Mouse (Mus musculus): Measurements from ENCODE around the gene Hmga1. TPM values are rescaled to one million over a fixed set of nuclear protein-coding genes. Genes with fewer than 3 reads are reported as not detected.

The Hmga1 gene
- total and polyA plus RNA-seq, 3 experiments, result 43.8 to 88.7 (median 83.7) TPM

DNA sequence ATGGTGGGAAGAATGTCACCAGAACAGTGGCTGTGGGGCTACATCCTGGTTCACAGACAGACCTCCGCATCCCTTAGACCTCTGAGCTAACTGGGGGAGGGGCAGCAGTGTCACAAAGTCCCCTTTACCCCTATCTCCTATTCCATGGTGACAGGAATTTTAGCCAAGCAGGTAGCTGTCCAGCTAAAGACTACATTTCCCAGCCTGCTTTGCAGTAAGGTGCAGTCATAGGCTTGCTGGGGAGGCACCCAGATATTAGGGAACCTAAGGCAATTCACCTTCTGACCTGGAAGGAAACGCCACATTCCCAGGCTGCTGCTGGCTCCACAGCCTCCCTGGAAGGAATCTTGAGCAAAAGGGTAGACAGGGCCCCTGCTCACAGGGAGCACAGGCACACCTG lies 15.0 kb upstream of the Hmga1 start:
- Histone ChIP-seq H3K27me3 (replicated peaks) (peaks cover 18% of the 10 kb centered on the region), H3K9me3 (replicated peaks; ENCODE audit: low read length) (no peaks in the 10 kb centered on the region), H3K4me2 (ENCODE audit: insufficient read depth, low read depth, poor library complexity, severe bottlenecking) (no peak overlapping the region), H3K4me1 (ENCODE audit: control insufficient read depth in 1 of 2, insufficient read depth in 2 of 2) (peaks cover 0 to 5% of the 10 kb centered on the region in 2 experiments; a peak in 2 of 4 replicates), H3K4me3 (replicated peaks in 1 of 3; ENCODE audit: low read depth in 2 of 3, low read length in 2 of 3, poor library complexity in 1 of 3) (no peak overlapping the region), H3K27ac (ENCODE audit: insufficient read depth, low read depth) (no peak overlapping the region), H3K79me2 (replicated peaks; ENCODE audit: control insufficient read depth, extremely low read depth, insufficient read depth, poor library complexity, severe bottlenecking) (no peaks in the 10 kb centered on the region), H3K36me3 (replicated peaks in 1 of 2; ENCODE audit: control insufficient read depth in 1 of 2, insufficient read depth in 1 of 2, low read length in 1 of 2) (no peaks in the 10 kb centered on the region), H3K9ac (ENCODE audit: insufficient read depth, low read depth) (no peak overlapping the region)
- TF ChIP-seq HCFC1 (IDR thresholded peaks at IDR 0.05; ENCODE audit: low read depth, low read length) (peak; percentile 73), PAX5 (IDR thresholded peaks at IDR 0.05; ENCODE audit: low read length) (no peak), BHLHE40 (IDR thresholded peaks at IDR 0.05; ENCODE audit: low read depth, low read length) (no peak), CTCF (conservative IDR thresholded peaks at IDR 0.05 in 1 of 2, IDR thresholded peaks at IDR 0.05 in 1 of 2; ENCODE audit: low read depth in 2 of 2, low read length in 2 of 2) (no peak)
- dilution Hi-C loops (cut with MboI; ENCODE audit: extremely low pct_ligation_motif_present, extremely low pct_unique_long_range_greater_than_20kb, low sequenced_read_pairs) (no loop called here), in situ Hi-C loops (cut with MboI; ENCODE audit: low pct_ligation_motif_present, low pct_unique_long_range_greater_than_20kb, low sequenced_read_pairs) (loop anchor here (10.0 kb wide), 1 partner anchor 534 kb away; no protein-coding TSS in a partner anchor)
- DNase-seq (ENCODE audit: extremely low read depth), result no peak

DNA sequence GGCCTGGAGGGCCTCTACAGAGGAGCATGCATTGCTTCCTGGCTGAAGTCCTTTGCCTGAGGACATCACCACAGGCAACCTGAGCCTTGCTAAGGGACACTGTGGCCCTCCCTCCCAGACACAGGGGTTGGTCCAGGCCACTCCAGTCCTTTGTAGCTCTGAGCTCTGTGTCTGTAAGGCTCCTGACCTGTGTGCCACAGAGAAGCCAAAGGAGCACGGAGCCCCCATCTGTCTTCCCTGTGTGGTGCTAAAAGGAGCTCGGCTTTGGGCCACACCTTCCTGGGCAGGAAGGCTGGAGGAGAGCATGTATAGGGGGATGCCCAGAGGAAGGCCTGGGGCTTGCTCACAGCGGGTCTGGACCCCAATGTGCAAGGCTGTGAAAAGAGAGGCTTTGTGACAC lies 14.3 kb upstream of the Hmga1 start:
- no peak for DNase-seq (ENCODE audit: extremely low read depth)
- Histone ChIP-seq H3K4me1 (ENCODE audit: control insufficient read depth in 1 of 2, insufficient read depth in 2 of 2) (peaks cover 0 to 12% of the 10 kb centered on the region in 2 experiments; a peak in 3 of 4 replicates), H3K36me3 (replicated peaks in 1 of 2; ENCODE audit: control insufficient read depth in 1 of 2, insufficient read depth in 1 of 2, low read length in 1 of 2) (no peaks in the 10 kb centered on the region), H3K9me3 (replicated peaks; ENCODE audit: low read length) (no peaks in the 10 kb centered on the region), H3K9ac (ENCODE audit: insufficient read depth, low read depth) (no peak overlapping the region), H3K27ac (ENCODE audit: insufficient read depth, low read depth) (no peak overlapping the region), H3K4me2 (ENCODE audit: insufficient read depth, low read depth, poor library complexity, severe bottlenecking) (no peak overlapping the region), H3K4me3 (replicated peaks in 1 of 3; ENCODE audit: low read depth in 2 of 3, low read length in 2 of 3, poor library complexity in 1 of 3) (no peak overlapping the region), H3K27me3 (replicated peaks) (peaks cover 14% of the 10 kb centered on the region), H3K79me2 (replicated peaks; ENCODE audit: control insufficient read depth, extremely low read depth, insufficient read depth, poor library complexity, severe bottlenecking) (no peaks in the 10 kb centered on the region)
- dilution Hi-C loops (cut with MboI; ENCODE audit: extremely low pct_ligation_motif_present, extremely low pct_unique_long_range_greater_than_20kb, low sequenced_read_pairs), result no loop called here
- in situ Hi-C loops (cut with MboI; ENCODE audit: low pct_ligation_motif_present, low pct_unique_long_range_greater_than_20kb, low sequenced_read_pairs), result loop anchor here (10.0 kb wide), 1 partner anchor 533 kb away; no protein-coding TSS in a partner anchor
- TF ChIP-seq MXI1 (IDR thresholded peaks at IDR 0.05; ENCODE audit: low read depth, low read length), result no peak
- TF ChIP-seq SIN3A (IDR thresholded peaks at IDR 0.05; ENCODE audit: low read length), result no peak
- TF ChIP-seq EP300 (IDR thresholded peaks at IDR 0.05; ENCODE audit: low read length), result no peak
- TF ChIP-seq POLR2A (IDR thresholded peaks at IDR 0.05; ENCODE audit: low read depth, low read length), result no peak
- TF ChIP-seq NRF1 (IDR thresholded peaks at IDR 0.05; ENCODE audit: low read depth, low read length), result no peak
- TF ChIP-seq IRF4 (IDR thresholded peaks at IDR 0.05; ENCODE audit: low read depth, low read length), result no peak
- TF ChIP-seq JUN (IDR thresholded peaks at IDR 0.05; ENCODE audit: insufficient read depth, low read depth, low read length), result no peak
- TF ChIP-seq USF2 (conservative IDR thresholded peaks at IDR 0.05; ENCODE audit: low read depth, low read length), result no peak
- no peak for TF ChIP-seq MAFK (IDR thresholded peaks at IDR 0.05; ENCODE audit: insufficient replicate concordance, low read length)
- no peak for TF ChIP-seq MAX (IDR thresholded peaks at IDR 0.05; ENCODE audit: low read length)
- TF ChIP-seq HCFC1 (IDR thresholded peaks at IDR 0.05; ENCODE audit: low read depth, low read length), result no peak
- TF ChIP-seq GABPA (IDR thresholded peaks at IDR 0.05; ENCODE audit: insufficient replicate concordance, low read depth, low read length), result no peak
- no peak for TF ChIP-seq CHD2 (IDR thresholded peaks at IDR 0.05; ENCODE audit: low read length)
- TF ChIP-seq JUND (conservative IDR thresholded peaks at IDR 0.05; ENCODE audit: low read depth, low read length), result no peak
- no peak for TF ChIP-seq MAZ (IDR thresholded peaks at IDR 0.05; ENCODE audit: low read depth, low read length)
- no peak for TF ChIP-seq ZKSCAN1 (IDR thresholded peaks at IDR 0.05; ENCODE audit: borderline replicate concordance, low read depth, low read length)
